Mouse (Mus musculus) forebrain, embryonic 16.5 days (tissue): ENCODE results near the gene Cap2. TPM values are rescaled to one million over a fixed set of nuclear protein-coding genes. Genes with fewer than 3 reads are reported as not detected.
A peak's percentile ranks its signal among the peaks of the same experiment; 100 is the strongest.

ENCODE experiments used
- ATAC-seq: fragments of 200-750 bp; cut with Nextera tagmentation; 2 replicates; pipeline ENCODE4 v1.8.0; 2017; ENCODE audit warnings: mild to moderate bottlenecking, moderate library complexity
- H3K27ac ChIP-seq: fragments of 300-500 bp; sonication (generic); 2 replicates; pipeline ENCODE4 v1.5.1; 2014; ENCODE audit warnings: low read length, control low read depth
- H3K27me3 ChIP-seq: fragments of 300-500 bp; sonication (generic); replicated peaks from 2 replicates; pipeline ENCODE4 v1.6.1; 2014; ENCODE audit warnings: low read length; ENCODE audit not compliant: control insufficient read depth, insufficient read depth
- H3K36me3 ChIP-seq: fragments of 300-500 bp; sonication (generic); 2 replicates; pipeline ENCODE4 v1.6.1; 2014; ENCODE audit not compliant: control insufficient read depth, insufficient read depth
- H3K4me1 ChIP-seq: fragments of 300-500 bp; sonication (generic); replicated peaks from 2 replicates; pipeline ENCODE4 v1.6.1; 2014; ENCODE audit warnings: low read length; ENCODE audit not compliant: control insufficient read depth, insufficient read depth
- H3K4me2 ChIP-seq: fragments of 300-500 bp; sonication (generic); 2 replicates; pipeline ENCODE4 v1.6.1; 2014; ENCODE audit warnings: mild to moderate bottlenecking, low read length, control low read depth
- H3K4me3 ChIP-seq: fragments of 300-500 bp; sonication (generic); replicated peaks from 2 replicates; pipeline ENCODE4 v1.5.1; 2014; ENCODE audit warnings: mild to moderate bottlenecking, low read length, control low read depth
- H3K9ac ChIP-seq: fragments of 300-500 bp; sonication (generic); replicated peaks from 2 replicates; pipeline ENCODE4 v1.6.1; 2014; ENCODE audit warnings: low read depth, low read length, control low read depth
- H3K9me3 ChIP-seq: fragments of 300-500 bp; sonication (generic); 2 replicates; pipeline ENCODE4 v1.6.1; 2016; ENCODE audit warnings: low read length; ENCODE audit not compliant: control insufficient read depth
- WGBS: fragments of 180-500 bp; shearing (Covaris S2); extraction: QIAGEN DNeasy Blood & Tissue Kit; methylation state at CpG from one replicate; pipeline ENCODE4 v1.1.7; 2014; 5-methylcytosine and 5-hydroxymethylcytosine counted together
- polyA plus RNA-seq: library from polyadenylated mRNA; unstranded; fragments of >200 nt; fragmentation: Nextera tagmentation; extraction: Ambion mirVana; gene quantifications from 2 replicates; pipeline ENCODE4 v1.2.1, GENCODE M21; 2015

Gene Cap2
- polyA plus RNA-seq, 1 experiment from 2014 or later = 15.6 TPM

DNA sequence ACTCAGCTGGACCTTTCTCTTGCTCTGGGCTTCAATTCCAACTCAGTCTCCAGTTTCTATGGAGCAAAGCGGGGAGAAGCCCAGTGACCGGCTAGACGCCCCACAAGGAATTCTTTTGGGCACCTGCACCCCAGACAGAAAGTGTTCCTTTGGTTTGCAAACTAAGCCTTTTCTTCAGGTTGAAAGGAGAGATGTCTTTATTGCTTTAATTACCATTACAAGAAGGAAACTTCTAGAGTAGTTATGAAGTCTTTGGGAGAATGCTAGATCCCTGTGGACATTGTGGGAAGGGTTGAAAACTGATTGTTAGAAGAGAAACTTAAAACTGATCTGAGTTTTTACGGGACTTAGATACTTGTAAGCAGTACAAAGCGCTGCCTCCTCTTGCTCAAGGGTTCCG, 143.8 kb downstream of the Cap2 start:
- no peak overlapping the region for H3K4me3 ChIP-seq
- H3K36me3 ChIP-seq = no peaks in the 10 kb centered on the region
- H3K4me2 ChIP-seq = no peak overlapping the region
- H3K27ac ChIP-seq = no peak overlapping the region
- ATAC-seq = no peak
- H3K9me3 ChIP-seq = peaks cover 4% of the 10 kb centered on the region; the same call in 1 of the 2 replicates
- H3K27me3 ChIP-seq = no peaks in the 10 kb centered on the region; the same call in 1 of the 2 replicates
- no peak overlapping the region for H3K9ac ChIP-seq
- 77% methylated on average over 6 of the region's 6 CpGs for WGBS
- H3K4me1 ChIP-seq = peaks cover 3% of the 10 kb centered on the region; the same call in 1 of the 2 replicates

DNA sequence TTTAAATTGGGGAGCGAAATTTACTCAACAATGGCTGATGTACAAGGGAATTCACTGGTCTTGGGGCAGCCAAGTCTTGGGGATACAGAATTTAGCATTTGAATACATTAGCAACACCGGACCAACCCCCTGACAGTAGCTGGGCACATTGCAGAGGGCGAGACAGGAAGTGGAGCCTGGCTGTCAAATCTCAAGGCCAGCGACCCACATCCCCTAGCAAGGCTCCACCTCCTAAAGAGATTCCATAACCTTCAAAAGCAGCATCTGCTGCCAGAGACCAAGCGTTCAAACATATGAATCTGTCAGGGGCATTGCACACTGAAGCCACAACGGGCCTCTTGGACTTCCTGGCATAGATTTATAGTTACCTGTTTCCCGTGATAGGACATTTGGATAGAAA, 150.2 kb downstream of the Cap2 start:
- no peaks in the 10 kb centered on the region; the same call in 1 of the 2 replicates for H3K9me3 ChIP-seq
- no peak overlapping the region for H3K9ac ChIP-seq
- H3K4me3 ChIP-seq = no peak overlapping the region
- H3K36me3 ChIP-seq = no peaks in the 10 kb centered on the region
- no peak for ATAC-seq
- no peaks in the 10 kb centered on the region for H3K27me3 ChIP-seq
- no peak overlapping the region for H3K4me2 ChIP-seq
- no peak overlapping the region for H3K27ac ChIP-seq
- 91% methylated on average over 7 of the region's 7 CpGs for whole genome bisulfite sequencing
- H3K4me1 ChIP-seq = peaks cover 12% of the 10 kb centered on the region

DNA sequence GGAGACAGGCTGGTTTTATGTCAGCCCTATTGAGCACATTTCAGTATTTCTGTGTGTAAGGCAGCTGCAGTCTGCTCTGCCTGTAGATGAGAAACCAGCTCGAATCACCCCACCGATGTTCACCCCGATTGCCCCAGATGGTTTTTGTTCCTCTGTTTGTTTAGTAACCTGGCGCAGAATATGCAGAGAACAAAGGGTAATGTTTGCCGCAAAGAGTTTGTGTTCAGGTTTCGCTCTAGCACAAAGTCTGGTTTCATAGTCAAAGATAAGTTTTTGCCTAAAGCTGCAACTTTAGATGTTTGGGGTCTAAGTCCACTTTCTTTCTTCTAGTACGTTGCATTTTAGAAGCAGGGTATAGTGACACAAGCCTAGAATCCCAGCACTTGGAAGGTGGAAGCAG, 151.0 kb downstream of the Cap2 start:
- no peaks in the 10 kb centered on the region for H3K27me3 ChIP-seq

GRCm38 (mm10) chr13:46653671-46654070, 152.0 kb downstream of the Cap2 start:
- H3K27me3 ChIP-seq = no peaks in the 10 kb centered on the region
- ATAC-seq = no peak
- H3K27ac ChIP-seq = peak overlapping the region; percentile 56
- no peak overlapping the region for H3K9ac ChIP-seq
- H3K4me3 ChIP-seq = no peak overlapping the region
- WGBS = 57% methylated on average over 4 of the region's 4 CpGs
- H3K9me3 ChIP-seq = no peaks in the 10 kb centered on the region; the same call in 1 of the 2 replicates
- H3K4me1 ChIP-seq = peaks cover 12% of the 10 kb centered on the region
- no peaks in the 10 kb centered on the region for H3K36me3 ChIP-seq
- no peak overlapping the region for H3K4me2 ChIP-seq

More for the DNA sequence above, 151.0 kb downstream of the Cap2 start:
- no peaks in the 10 kb centered on the region; the same call in 1 of the 2 replicates for H3K9me3 ChIP-seq
- no peaks in the 10 kb centered on the region for H3K36me3 ChIP-seq
- H3K4me3 ChIP-seq = no peak overlapping the region
- H3K4me2 ChIP-seq = no peak overlapping the region
- H3K27ac ChIP-seq = no peak overlapping the region
- no peak for ATAC-seq
- H3K4me1 ChIP-seq = peaks cover 12% of the 10 kb centered on the region
- H3K9ac ChIP-seq = no peak overlapping the region
- 80% methylated on average over 7 of the region's 7 CpGs for WGBS

- H3K27me3 ChIP-seq = no peaks in the 10 kb centered on the region
- H3K4me2 ChIP-seq = no peak overlapping the region; the same call in 1 of the 2 replicates
- no peaks in the 10 kb centered on the region; the same call in 1 of the 2 replicates for H3K9me3 ChIP-seq
- no peak overlapping the region for H3K4me3 ChIP-seq
- H3K36me3 ChIP-seq = no peaks in the 10 kb centered on the region
- no peak overlapping the region for H3K9ac ChIP-seq
- peak; percentile 62 for ATAC-seq
- peak overlapping the region; percentile 56 for H3K27ac ChIP-seq
- WGBS = 49% methylated on average over 5 of the region's 5 CpGs
- peaks cover 12% of the 10 kb centered on the region for H3K4me1 ChIP-seq
Observed at GRCm38 (mm10) chr13:46654566-46654965, 152.9 kb downstream of the Cap2 start.

GRCm38 (mm10) chr13:46659211-46659610, 157.6 kb downstream of the Cap2 start:
- 92% methylated on average over 5 of the region's 5 CpGs for WGBS
- ATAC-seq = no peak
- no peaks in the 10 kb centered on the region for H3K27me3 ChIP-seq

DNA sequence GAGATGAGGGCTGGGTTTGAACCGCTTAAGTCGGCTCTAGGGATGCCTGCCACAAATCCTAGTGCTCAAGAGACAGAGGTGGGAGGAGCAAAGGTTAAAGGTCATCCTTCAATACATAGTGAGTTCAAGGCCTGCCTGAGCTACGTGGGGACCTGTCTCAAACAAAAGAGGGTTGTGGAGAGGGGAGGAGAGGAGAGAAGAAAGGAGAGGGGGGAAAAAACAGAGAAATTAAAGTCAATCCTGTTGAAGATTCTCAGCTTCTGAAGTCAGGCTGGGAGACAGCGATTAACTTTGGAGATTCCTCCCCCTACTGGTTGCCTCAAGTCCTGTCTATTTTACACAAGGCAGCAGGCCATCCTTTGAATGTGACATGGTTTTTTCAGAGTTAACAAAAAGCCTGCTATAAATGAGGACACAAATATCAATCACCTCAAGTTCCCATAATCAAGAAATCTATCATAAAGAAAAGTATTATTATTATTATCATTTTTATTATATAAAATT, 161.9 kb downstream of the Cap2 start:
- H3K4me1 ChIP-seq = peaks cover 1% of the 10 kb centered on the region; the same call in 1 of the 2 replicates
- H3K27ac ChIP-seq = no peak overlapping the region
- no peaks in the 10 kb centered on the region for H3K36me3 ChIP-seq
- no peaks in the 10 kb centered on the region for H3K27me3 ChIP-seq
- H3K4me2 ChIP-seq = no peak overlapping the region
- 36% methylated on average over 4 of the region's 4 CpGs for WGBS
- H3K4me3 ChIP-seq = no peak overlapping the region
- H3K9ac ChIP-seq = no peak overlapping the region
- no peaks in the 10 kb centered on the region for H3K9me3 ChIP-seq
- peak; percentile 40; the same call in 1 of the 2 replicates for ATAC-seq

More at GRCm38 (mm10) chr13:46659211-46659610, 157.6 kb downstream of the Cap2 start:
- H3K4me3 ChIP-seq = no peak overlapping the region
- no peaks in the 10 kb centered on the region for H3K9me3 ChIP-seq
- no peak overlapping the region for H3K9ac ChIP-seq
- H3K27ac ChIP-seq = no peak overlapping the region
- peaks cover 6% of the 10 kb centered on the region for H3K4me1 ChIP-seq
- no peak overlapping the region for H3K4me2 ChIP-seq
- H3K36me3 ChIP-seq = no peaks in the 10 kb centered on the region

GRCm38 (mm10) chr13:46669048-46669619, 167.5 kb downstream of the Cap2 start, which contains the start of gene Fam8a1:
Gene Fam8a1 (plus strand): TSS chr13:46669522.
- ATAC-seq = peak; percentile 97
- Histone ChIP-seq H3K4me2 (peak within 1 kb of the TSS; percentile 74), H3K36me3 (peaks cover 9% of the 10 kb centered on the region), H3K4me1 (peaks cover 19% of the 10 kb centered on the region), H3K27me3 (no peaks in the 10 kb centered on the region), H3K9ac (peak within 1 kb of the TSS; percentile 89), H3K4me3 (peak within 1 kb of the TSS; percentile 86), H3K27ac (peak within 1 kb of the TSS; percentile 90), H3K9me3 (no peaks in the 10 kb centered on the region)
- under 1% methylated on average over 46 of the region's 46 CpGs for WGBS

- Histone ChIP-seq H3K36me3 (peaks cover 9% of the 10 kb centered on the region), H3K4me2 (peak overlapping the region; percentile 74), H3K9me3 (no peaks in the 10 kb centered on the region), H3K27ac (peak overlapping the region; percentile 90), H3K9ac (peak overlapping the region; percentile 89), H3K4me3 (peak overlapping the region; percentile 86), H3K27me3 (no peaks in the 10 kb centered on the region), H3K4me1 (peaks cover 19% of the 10 kb centered on the region)
- peak; percentile 61 for ATAC-seq
- WGBS = under 1% methylated on average over 65 of the region's 96 CpGs
Observed at GRCm38 (mm10) chr13:46669620-46670271, 168.1 kb downstream of the Cap2 start.
